Mouse (Mus musculus) E14TG2a.4 (cell line): ENCODE measurements around the gene St14.
A peak's percentile ranks its signal among the peaks of the same experiment; 100 is the strongest.
"Not testable (repeated sequence)": the region's sequence is repeated elsewhere in the genome, so short reads cannot be mapped to it uniquely, and the experiment has no call there.

Experiments
- CTCF ChIP-seq: conservative IDR thresholded peaks from 2 replicates; pipeline ENCODE4 v1.5.1; 2014; ENCODE audit warnings: low read length
- NANOG ChIP-seq: IDR thresholded peaks from 2 replicates; pipeline ENCODE4 v1.6.1; 2014; ENCODE audit warnings: borderline replicate concordance, low read length, mixed read lengths
- POU5F1 ChIP-seq: IDR thresholded peaks from 2 replicates; pipeline ENCODE4 v1.6.1; 2014; ENCODE audit warnings: low read length, borderline replicate concordance

- TF ChIP-seq CTCF, POU5F1: not testable (repeated sequence)
- peak; percentile 9; the same call in 1 of the 2 replicates for TF ChIP-seq NANOG
Observed at GRCm38 (mm10) chr9:31051509-31051908, 80.1 kb downstream of the St14 start.
